Mouse (Mus musculus): ENCODE results near the gene Gm9507. TPM values are rescaled to one million over a fixed set of nuclear protein-coding genes. Genes with fewer than 3 reads are reported as not detected.
"Not testable (repeated sequence)": the region's sequence is repeated elsewhere in the genome, so short reads cannot be mapped to it uniquely, and the experiment has no call there.

Gene Gm9507
- total and polyA plus RNA-seq, 2 experiments: not detected

- Histone ChIP-seq H3K36me3 (ENCODE audit: control insufficient read depth, insufficient read depth, low read length) (no peaks in the 10 kb centered on the region), H3K4me1 (ENCODE audit: control insufficient read depth, insufficient read depth, low read length) (no peaks in the 10 kb centered on the region)
- 49% methylated on average over 3 of the region's 3 CpGs for WGBS
Measured at GRCm38 (mm10) chr10:77804095-77804494, 7.5 kb downstream of the Gm9507 start.

GRCm38 (mm10) chr10:77798921-77799508 lies 12.6 kb downstream of the Gm9507 start, which contains the start of gene Gm19668:
Gene Gm19668, minus strand, starts transcription at chr10:77799133.
- 80% methylated on average over 8 of the region's 8 CpGs for WGBS
- Histone ChIP-seq H3K27ac (replicated peaks; ENCODE audit: insufficient read depth, low read depth, low read length) (no peak within 1 kb of the TSS), H3K27me3 (ENCODE audit: control insufficient read depth, insufficient read depth, low read length) (no peaks in the 10 kb centered on the region), H3K9ac (ENCODE audit: low read depth, low read length) (no peak within 1 kb of the TSS), H3K36me3 (ENCODE audit: control insufficient read depth, insufficient read depth, low read length) (no peaks in the 10 kb centered on the region), H3K79me2 (ENCODE audit: control insufficient read depth, insufficient read depth, low read length) (no peaks in the 10 kb centered on the region), H3K4me3 (ENCODE audit: insufficient read depth, low read depth, low read length) (no peak within 1 kb of the TSS), H3K4me1 (ENCODE audit: control insufficient read depth, insufficient read depth, low read length) (no peaks in the 10 kb centered on the region)
- no peak for DNase-seq (ENCODE audit: extremely low read depth, low read depth, low spot score)
- TF ChIP-seq POLR2A (IDR thresholded peaks at IDR 0.05; ENCODE audit: extremely low read depth, insufficient read depth, low read length) (no peak), CTCF (IDR thresholded peaks at IDR 0.05; ENCODE audit: low read depth, low read length) (no peak)

More at GRCm38 (mm10) chr10:77804095-77804494, 7.5 kb downstream of the Gm9507 start:
- no peak overlapping the region for H3K9ac ChIP-seq (ENCODE audit: low read depth, low read length)
- TF ChIP-seq CTCF (IDR thresholded peaks at IDR 0.05; ENCODE audit: low read depth, low read length): no peak
- no peak for TF ChIP-seq POLR2A (IDR thresholded peaks at IDR 0.05; ENCODE audit: extremely low read depth, insufficient read depth, low read length)
- no peaks in the 10 kb centered on the region for H3K79me2 ChIP-seq (ENCODE audit: control insufficient read depth, insufficient read depth, low read length)
- no peak overlapping the region for H3K4me3 ChIP-seq (ENCODE audit: insufficient read depth, low read depth, low read length)
- no peak overlapping the region for H3K27ac ChIP-seq (replicated peaks; ENCODE audit: insufficient read depth, low read depth, low read length)
- no peaks in the 10 kb centered on the region for H3K27me3 ChIP-seq (ENCODE audit: control insufficient read depth, insufficient read depth, low read length)
- peak; percentile 15 for DNase-seq (ENCODE audit: extremely low read depth, low read depth, low spot score)

- 69% methylated on average over 3 of the region's 3 CpGs for WGBS
- not testable (repeated sequence) for H3K4me3 ChIP-seq (ENCODE audit: insufficient read depth, low read depth, low read length); H3K4me1 ChIP-seq (ENCODE audit: control insufficient read depth, insufficient read depth, low read length)
Measured at GRCm38 (mm10) chr10:77798164-77798920, 13.3 kb downstream of the Gm9507 start.

GRCm38 (mm10) chr10:77797677-77798076 lies 14.0 kb downstream of the Gm9507 start:
- Histone ChIP-seq H3K79me2 (ENCODE audit: control insufficient read depth, insufficient read depth, low read length) (no peaks in the 10 kb centered on the region), H3K4me3 (ENCODE audit: insufficient read depth, low read depth, low read length) (no peak overlapping the region), H3K9ac (ENCODE audit: low read depth, low read length) (no peak overlapping the region), H3K4me1 (ENCODE audit: control insufficient read depth, insufficient read depth, low read length) (no peaks in the 10 kb centered on the region), H3K36me3 (ENCODE audit: control insufficient read depth, insufficient read depth, low read length) (no peaks in the 10 kb centered on the region), H3K27me3 (ENCODE audit: control insufficient read depth, insufficient read depth, low read length) (no peaks in the 10 kb centered on the region), H3K27ac (replicated peaks; ENCODE audit: insufficient read depth, low read depth, low read length) (no peak overlapping the region)
- TF ChIP-seq CTCF (IDR thresholded peaks at IDR 0.05; ENCODE audit: low read depth, low read length): no peak
- TF ChIP-seq POLR2A (IDR thresholded peaks at IDR 0.05; ENCODE audit: extremely low read depth, insufficient read depth, low read length): no peak
- WGBS: 35% methylated on average over 3 of the region's 3 CpGs
- DNase-seq (ENCODE audit: extremely low read depth, low read depth, low spot score): no peak

More at GRCm38 (mm10) chr10:77798164-77798920, 13.3 kb downstream of the Gm9507 start:
- not testable (repeated sequence) for H3K27ac ChIP-seq (replicated peaks; ENCODE audit: insufficient read depth, low read depth, low read length); H3K36me3 ChIP-seq (ENCODE audit: control insufficient read depth, insufficient read depth, low read length); H3K79me2 ChIP-seq (ENCODE audit: control insufficient read depth, insufficient read depth, low read length); H3K9ac ChIP-seq (ENCODE audit: low read depth, low read length); H3K27me3 ChIP-seq (ENCODE audit: control insufficient read depth, insufficient read depth, low read length); DNase-seq (ENCODE audit: extremely low read depth, low read depth, low spot score)

- no peak within 1 kb of the TSS for H3K9ac ChIP-seq (ENCODE audit: low read depth, low read length)
- 51% methylated on average over 2 of the region's 2 CpGs for WGBS
- TF ChIP-seq CTCF (IDR thresholded peaks at IDR 0.05; ENCODE audit: low read depth, low read length) (no peak), POLR2A (IDR thresholded peaks at IDR 0.05; ENCODE audit: extremely low read depth, insufficient read depth, low read length) (no peak)
- no peaks in the 10 kb centered on the region for H3K79me2 ChIP-seq (ENCODE audit: control insufficient read depth, insufficient read depth, low read length)
- no peaks in the 10 kb centered on the region for H3K27me3 ChIP-seq (ENCODE audit: control insufficient read depth, insufficient read depth, low read length)
- DNase-seq (ENCODE audit: extremely low read depth, low read depth, low spot score): no peak
- no peak within 1 kb of the TSS for H3K27ac ChIP-seq (replicated peaks; ENCODE audit: insufficient read depth, low read depth, low read length)
- H3K4me3 ChIP-seq (ENCODE audit: insufficient read depth, low read depth, low read length): no peak within 1 kb of the TSS
- no peaks in the 10 kb centered on the region for H3K4me1 ChIP-seq (ENCODE audit: control insufficient read depth, insufficient read depth, low read length)
- H3K36me3 ChIP-seq (ENCODE audit: control insufficient read depth, insufficient read depth, low read length): no peaks in the 10 kb centered on the region
Measured at GRCm38 (mm10) chr10:77794976-77795375, 16.7 kb downstream of the Gm9507 start, which contains the start of gene Gm9639. Gene Gm9639, minus strand, starts transcription at chr10:77795076.

- TF ChIP-seq CTCF (IDR thresholded peaks at IDR 0.05; ENCODE audit: low read depth, low read length): no peak
- 75% methylated on average over 2 of the region's 2 CpGs for WGBS
- no peak overlapping the region for H3K27ac ChIP-seq (replicated peaks; ENCODE audit: insufficient read depth, low read depth, low read length)
- H3K4me1 ChIP-seq (ENCODE audit: control insufficient read depth, insufficient read depth, low read length): no peaks in the 10 kb centered on the region
- H3K79me2 ChIP-seq (ENCODE audit: control insufficient read depth, insufficient read depth, low read length): no peaks in the 10 kb centered on the region
- H3K27me3 ChIP-seq (ENCODE audit: control insufficient read depth, insufficient read depth, low read length): no peaks in the 10 kb centered on the region
- H3K4me3 ChIP-seq (ENCODE audit: insufficient read depth, low read depth, low read length): no peak overlapping the region
- H3K9ac ChIP-seq (ENCODE audit: low read depth, low read length): no peak overlapping the region
- no peak for DNase-seq (ENCODE audit: extremely low read depth, low read depth, low spot score)
- no peaks in the 10 kb centered on the region for H3K36me3 ChIP-seq (ENCODE audit: control insufficient read depth, insufficient read depth, low read length)
Measured at GRCm38 (mm10) chr10:77788621-77789020, 23.0 kb downstream of the Gm9507 start.

- WGBS: 36% methylated on average over 1 of the region's 1 CpGs
- not testable (repeated sequence) for H3K4me3 ChIP-seq (ENCODE audit: insufficient read depth, low read depth, low read length); H3K36me3 ChIP-seq (ENCODE audit: control insufficient read depth, insufficient read depth, low read length); DNase-seq (ENCODE audit: extremely low read depth, low read depth, low spot score); H3K79me2 ChIP-seq (ENCODE audit: control insufficient read depth, insufficient read depth, low read length); H3K27ac ChIP-seq (replicated peaks; ENCODE audit: insufficient read depth, low read depth, low read length); H3K27me3 ChIP-seq (ENCODE audit: control insufficient read depth, insufficient read depth, low read length); H3K4me1 ChIP-seq (ENCODE audit: control insufficient read depth, insufficient read depth, low read length); H3K9ac ChIP-seq (ENCODE audit: low read depth, low read length)
Measured at GRCm38 (mm10) chr10:77787876-77788275, 23.8 kb downstream of the Gm9507 start, which contains the start of gene Gm7137. Gene Gm7137, minus strand, starts transcription at chr10:77788200.

- not testable (repeated sequence) for H3K4me3 ChIP-seq (ENCODE audit: insufficient read depth, low read depth, low read length); H3K4me1 ChIP-seq (ENCODE audit: control insufficient read depth, insufficient read depth, low read length); H3K27ac ChIP-seq (replicated peaks; ENCODE audit: insufficient read depth, low read depth, low read length); H3K9ac ChIP-seq (ENCODE audit: low read depth, low read length); H3K27me3 ChIP-seq (ENCODE audit: control insufficient read depth, insufficient read depth, low read length); H3K36me3 ChIP-seq (ENCODE audit: control insufficient read depth, insufficient read depth, low read length); H3K79me2 ChIP-seq (ENCODE audit: control insufficient read depth, insufficient read depth, low read length); DNase-seq (ENCODE audit: extremely low read depth, low read depth, low spot score)
- WGBS: 98% methylated on average over 3 of the region's 3 CpGs
Measured at GRCm38 (mm10) chr10:77783396-77783795, 28.2 kb downstream of the Gm9507 start.

Measured in liver, adult 2 months (tissue).